Mouse (Mus musculus): ENCODE measurements around the gene Wbp11.

The Wbp11 gene

DNA sequence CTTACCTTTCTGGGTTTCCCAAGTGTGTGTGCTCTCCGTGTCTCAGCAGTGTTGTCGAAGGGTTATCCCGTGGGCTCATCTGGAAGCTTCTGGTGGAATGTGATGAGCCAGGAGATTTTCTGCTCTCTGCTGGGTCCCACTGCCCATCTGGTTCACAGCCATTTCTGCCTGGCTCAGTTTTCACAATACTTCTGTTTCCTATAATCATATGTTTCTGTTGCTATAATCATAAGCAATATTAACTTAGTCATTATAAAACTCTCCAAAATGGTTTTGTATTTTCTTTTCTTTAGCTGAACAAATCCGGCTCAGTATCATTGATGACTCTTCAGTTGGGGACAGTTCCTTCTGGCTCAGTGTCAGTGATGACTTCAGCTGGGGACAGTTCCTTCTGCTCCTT is 7.3 kb upstream of the Wbp11 start, which contains the start of gene Smco3:
Gene Smco3, minus strand, starts transcription at position 101 of the 400 bp plus-strand sequence.
- DNase-seq: no peak

DNA sequence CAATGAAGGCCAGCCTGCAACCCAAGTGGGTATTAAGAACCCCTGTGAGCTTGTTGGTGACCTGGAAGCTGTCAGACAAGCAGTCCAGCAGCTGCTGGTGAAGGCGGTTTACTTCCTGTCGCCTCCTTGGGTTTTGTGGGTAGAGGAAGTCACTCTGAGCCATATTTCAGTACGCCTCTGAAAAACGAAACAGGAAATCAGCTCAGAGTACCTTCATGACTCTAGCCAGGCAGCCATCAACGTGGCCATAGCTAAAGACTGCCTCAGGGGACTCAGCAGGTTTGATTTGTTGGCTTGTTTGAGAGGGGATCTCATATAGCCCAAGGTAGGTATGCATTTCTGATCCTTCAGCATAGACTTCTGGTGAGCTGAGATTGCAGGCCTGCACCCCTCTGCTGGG is 3.7 kb upstream of the Wbp11 start:
- DNase-seq: no peak

DNA sequence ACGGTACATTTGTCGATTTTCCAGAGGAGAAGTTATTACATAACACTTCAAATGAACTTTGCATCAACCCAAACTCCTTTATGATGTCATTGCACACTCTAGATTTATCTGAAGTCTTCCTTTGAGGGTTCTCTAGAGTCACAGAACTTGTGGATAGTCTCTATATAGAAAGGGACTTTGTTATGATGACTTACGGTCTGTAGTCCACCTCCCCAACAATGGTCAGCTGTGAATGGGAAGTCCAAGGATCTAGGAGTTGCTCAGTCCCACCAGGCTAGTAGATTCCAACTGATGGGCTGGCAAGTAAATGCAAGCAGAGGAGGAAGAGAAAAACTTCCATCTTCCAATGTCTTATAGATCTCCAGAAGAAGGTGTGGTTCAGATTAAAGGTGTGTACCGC is 648 bp upstream of the Wbp11 start:
- DNase-seq: no peak

DNA sequence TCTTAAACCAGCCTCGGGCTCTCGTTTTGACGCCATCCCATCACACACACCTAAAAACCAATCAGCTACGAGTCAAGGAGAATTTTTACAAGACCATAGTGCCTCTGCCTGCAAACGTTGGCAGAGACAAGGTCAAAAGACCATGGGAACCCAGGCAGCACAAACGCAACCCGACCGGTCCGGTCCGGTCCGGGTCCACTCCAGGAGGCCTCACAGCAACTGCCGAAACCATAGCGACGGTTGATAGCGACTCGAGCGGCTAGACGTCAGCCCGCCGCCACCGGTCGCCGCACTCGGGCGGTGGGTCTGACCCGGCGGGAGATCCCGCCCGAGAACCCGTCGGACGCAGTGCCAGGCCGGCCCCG is 535 bp downstream of the Wbp11 start, which contains the start of gene BC049715:
Gene BC049715, plus strand, starts transcription at position 111 of the 365 bp plus-strand sequence.
- no peak for DNase-seq

DNA sequence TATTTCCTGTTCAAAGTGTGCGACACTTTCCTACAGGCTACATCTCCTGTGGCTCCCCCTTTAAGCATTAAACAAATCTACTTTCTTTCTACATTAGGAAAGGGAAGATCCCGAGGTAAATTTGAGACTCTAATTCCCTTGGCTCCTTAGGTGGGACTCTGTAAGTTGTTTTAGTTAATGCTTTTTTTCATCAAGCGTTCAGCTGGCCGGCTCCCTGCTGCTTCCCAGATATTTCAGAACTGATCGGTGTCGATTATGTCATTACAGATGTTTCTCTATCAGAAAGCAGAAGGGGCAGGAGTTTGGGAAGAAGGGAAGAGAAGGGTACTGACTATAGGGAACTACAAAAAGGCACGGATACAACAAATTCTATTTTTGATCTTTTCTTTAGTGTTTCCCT is 917 bp downstream of the Wbp11 start:
- no peak for DNase-seq

DNA sequence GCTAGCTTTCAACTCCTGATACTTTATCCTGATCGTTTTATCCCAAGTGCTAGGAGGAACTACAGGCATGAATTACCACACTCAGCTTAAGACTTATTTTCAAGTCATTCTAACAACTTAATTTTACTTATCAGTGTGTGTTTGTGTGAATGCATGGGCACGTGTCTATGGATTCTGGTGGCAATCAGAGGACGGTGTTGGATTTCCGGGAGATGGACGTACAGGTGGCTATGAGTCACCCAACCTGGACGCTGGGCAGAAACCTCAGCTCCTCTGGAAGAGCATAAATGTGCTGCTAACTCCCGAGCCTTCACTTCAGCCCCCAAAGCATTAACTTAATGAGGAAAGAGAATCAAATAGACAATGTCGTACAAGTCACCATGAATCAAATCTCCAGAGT is 3.0 kb downstream of the Wbp11 start:
- DNase-seq: no peak

DNA sequence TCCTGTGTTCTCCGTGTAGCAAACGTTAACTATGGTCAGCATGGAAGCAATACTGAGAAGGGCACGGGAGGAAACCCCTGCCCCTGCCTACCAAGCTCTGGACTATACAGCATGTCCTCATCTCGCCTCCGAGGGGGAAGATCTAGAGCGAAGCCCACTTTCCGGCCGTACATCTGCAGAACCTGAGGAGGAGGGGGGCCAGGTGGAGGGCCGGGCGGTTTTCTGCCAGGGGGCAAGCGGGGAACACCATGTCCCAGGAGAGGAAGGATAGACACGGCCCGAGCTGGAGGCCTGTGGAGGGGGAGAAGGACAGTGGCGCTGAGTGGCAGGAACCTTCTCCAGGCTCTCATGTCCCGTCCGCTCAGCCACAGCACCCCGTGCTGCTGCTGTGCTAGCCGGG is 6.9 kb downstream of the Wbp11 start:
- DNase-seq: no peak

DNA sequence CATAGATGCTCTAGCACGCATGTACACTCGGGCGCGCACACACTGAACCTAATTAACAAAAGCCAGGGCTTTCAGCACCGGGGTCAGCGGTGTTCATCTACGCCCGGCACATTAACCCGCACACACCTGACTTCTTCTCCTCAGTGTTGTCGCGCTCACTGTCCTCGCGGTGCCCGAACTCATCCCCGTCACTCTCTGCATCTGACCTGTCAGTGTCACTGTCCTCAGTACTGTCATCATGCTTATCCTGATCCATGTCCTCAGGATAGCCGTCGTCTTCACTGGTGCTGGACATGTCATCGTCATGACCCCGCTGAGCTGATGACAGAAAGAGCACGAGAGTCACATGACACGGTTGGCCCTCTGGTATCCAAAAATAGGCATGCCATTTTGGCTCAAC is 7.7 kb downstream of the Wbp11 start:
- no peak for DNase-seq

DNA sequence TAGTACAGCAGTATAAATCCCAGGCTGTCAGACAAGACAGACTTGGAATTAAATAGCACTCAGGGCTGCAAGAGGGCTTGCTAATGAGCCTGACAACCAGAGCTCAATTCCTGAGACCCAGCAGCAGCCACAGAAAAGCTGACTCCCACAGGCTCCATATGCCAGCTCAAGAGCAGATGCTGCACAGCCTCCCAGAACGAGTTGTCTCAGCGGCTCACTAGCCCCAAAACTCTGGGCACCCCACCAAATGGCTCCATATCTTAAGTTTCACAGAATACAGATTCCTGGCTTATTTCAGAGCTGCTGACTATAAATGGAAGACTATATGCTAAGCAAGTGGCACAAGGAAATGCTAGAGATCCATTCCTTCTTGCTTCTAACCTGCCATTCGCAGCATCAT is 10.5 kb downstream of the Wbp11 start:
- DNase-seq: no peak

DNA sequence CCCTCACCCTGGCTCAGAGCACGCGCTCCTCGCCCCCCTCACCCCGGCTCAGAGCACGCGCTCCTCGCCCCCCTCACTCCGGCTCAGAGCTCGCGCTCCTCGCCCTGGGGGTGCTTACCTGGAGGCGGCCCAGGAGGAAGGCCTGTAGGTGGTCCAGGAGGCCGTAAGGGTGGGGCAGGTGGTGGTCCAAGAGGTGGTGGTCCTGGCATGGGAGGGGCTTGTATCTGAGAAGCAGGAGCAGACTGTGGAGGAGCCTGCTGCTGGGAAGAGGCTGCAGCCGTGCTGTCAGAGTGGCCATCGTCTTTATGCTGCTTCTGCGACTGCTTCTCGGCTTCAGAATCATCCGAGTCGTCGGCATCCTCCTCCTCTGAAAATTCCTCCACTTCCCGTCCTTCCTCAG is 11.2 kb downstream of the Wbp11 start:
- DNase-seq: no peak

DNA sequence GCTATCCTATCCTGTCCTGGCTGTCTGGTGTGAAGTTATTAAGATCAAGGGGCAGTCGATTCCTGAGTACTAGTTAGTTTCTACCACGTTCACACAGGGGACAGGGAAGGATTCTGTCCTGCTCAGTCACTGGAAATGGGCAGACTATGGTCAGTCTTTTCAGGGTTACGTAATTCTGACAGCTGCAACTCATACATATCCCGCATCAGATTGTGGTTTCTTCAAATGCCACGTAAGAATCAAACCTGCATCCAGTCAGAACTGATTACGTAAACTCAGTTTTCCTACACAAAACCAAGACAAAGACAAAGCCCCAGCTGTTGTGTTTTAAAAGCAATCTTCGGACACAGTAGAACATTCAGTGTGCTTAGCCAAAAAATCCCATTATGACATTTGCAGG is 12.7 kb downstream of the Wbp11 start:
- no peak for DNase-seq

DNA sequence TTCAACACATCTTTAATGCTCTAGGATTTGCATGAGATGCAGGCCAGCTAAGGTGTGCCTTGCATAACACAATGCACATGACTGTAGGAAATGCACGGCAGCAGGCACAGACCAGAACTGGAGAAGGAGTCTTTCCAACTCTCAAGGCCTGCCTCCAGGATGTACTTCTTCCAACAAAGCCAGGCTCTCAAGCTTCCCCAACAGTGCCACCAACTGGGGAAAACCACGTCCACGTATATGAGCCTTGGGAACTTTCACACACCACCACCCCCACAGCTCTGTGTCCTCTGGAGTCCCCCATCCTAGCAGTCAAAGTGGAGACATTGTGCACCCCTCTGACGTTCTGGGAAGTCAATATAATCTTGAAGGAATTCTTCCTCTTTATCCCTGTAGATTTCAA is 14.9 kb downstream of the Wbp11 start:
- no peak for DNase-seq

DNA sequence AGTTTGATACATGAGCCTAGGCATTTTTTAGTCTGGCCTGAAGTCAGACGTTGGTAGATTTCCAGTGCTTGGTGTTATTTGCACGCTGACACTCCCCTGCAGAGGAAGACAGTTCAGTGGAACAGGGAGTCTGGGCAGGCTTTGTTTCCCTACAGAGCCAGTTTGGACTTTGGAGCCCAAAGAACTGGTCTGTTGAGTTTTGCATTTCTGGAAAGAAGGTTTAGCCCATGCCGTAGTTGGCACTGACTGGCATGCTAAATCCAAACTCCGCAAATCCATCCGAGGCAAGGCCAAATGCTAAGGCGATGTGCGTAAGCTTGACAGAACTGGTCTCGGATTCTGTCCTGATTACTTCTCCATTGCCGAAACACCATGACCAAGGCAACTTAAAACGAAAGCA is 16.8 kb downstream of the Wbp11 start:
- no peak for DNase-seq

DNA sequence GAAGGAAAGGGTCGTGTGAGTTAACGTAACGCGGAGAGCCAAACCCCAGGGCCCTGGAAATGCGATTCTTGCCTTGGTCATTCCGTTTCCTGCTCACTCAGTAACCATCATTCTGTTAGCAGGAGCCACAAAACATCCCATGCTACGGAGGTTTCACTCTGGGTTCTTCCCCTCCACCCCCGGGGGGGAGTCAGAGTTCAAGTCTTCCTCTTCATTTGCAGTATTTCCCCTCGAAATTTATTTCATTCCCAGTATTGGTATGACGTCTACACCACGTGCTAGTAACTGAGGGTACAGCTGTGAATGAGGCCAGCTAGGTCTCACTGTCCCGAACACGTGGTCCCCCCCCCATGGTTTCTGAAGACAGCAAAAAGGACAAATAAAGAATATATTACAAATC is 18.4 kb downstream of the Wbp11 start:
- no peak for DNase-seq

DNA sequence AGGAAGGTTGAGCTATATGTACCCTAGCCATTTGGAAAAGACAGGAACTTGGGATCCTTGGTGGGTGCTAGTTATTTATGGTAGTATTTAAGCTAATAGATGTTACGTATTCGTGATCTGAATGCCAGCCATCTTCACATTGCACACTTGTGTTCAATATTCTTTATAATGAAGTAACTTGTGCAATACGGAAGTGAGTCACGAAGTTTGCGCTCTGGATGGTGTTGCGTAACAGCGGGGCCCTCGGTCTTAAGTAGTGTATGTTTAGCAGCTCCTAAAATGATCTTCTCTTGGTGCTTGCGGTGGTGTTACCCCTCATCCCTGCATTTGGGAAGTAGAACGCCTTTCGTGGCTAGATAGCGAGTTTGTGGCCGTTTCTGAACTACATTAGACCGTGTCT is 19.0 kb downstream of the Wbp11 start:
- DNase-seq: no peak

DNA sequence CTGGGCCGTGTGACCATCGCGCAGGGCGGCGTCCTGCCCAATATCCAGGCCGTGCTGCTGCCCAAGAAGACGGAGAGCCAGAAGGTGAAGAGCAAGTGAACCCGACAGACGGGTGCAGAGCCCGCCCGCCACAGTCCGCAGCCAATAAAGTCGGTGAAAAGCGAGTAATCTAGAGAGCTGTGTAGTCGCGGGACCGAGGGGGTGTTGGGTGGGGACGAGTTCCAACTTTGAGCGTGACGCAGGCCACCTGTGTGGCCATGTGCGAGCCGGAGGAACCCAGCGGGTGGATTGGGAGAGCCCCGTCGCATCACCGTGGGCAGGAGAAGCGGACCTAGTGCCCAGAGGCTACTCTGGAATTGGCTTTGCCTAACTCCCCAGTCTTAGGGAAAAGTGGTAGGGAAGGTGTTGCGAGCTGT is 19.4 kb downstream of the Wbp11 start:
- no peak for DNase-seq

DNA sequence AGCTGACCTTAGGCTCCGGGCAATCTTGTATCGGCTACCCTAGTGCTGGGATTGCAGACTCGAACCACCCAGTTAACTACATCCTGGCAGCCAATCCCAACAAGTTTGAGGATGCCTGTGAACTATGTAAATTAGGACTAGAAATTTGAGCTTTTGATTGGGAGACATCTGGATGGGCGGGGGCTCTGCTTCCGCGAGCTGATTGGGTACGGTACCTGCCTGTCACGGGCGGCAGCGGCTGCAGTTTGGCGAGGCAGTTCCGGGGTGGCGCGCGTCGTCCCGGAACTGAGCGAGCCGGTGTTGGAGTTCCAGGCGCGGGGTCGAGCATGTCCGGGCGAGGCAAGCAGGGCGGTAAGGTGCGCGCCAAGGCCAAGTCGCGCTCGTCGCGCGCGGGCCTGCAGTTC is 20.0 kb downstream of the Wbp11 start, which contains the start of gene H2afj:
Gene H2afj, plus strand, starts transcription at position 231 of the 404 bp plus-strand sequence.
- DNase-seq: peak; percentile 97

DNA sequence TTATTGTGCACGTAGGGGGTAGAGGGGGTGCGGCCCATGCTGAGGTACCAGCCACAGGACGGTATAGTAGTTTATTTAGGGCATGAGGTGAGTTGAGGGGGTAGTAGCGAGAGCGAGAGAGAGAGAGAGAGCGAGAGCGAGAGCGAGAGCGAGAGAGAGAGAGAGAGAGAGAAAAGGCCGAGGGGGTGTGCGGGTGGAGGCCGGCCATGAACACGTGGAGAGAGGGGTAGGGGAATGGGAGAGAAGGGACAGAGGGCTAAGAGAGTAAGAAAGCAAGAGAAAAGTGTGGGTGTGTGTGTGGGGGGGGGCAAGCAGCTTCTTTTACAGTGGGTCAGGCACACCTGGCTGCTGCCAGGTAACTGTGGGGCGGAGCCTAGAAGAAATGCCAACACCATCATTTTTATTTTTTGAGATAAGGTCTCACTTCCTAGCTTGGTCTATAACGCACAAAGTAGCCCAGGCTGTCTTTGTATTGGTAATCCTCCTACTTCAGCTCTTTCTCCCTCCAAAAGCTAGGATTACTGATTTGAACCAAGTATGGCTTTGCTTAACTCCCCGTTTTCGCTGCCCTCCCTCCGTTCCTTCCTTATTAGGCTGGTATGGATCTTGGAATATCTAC is 20.5 kb downstream of the Wbp11 start:
- no peak for DNase-seq

DNA sequence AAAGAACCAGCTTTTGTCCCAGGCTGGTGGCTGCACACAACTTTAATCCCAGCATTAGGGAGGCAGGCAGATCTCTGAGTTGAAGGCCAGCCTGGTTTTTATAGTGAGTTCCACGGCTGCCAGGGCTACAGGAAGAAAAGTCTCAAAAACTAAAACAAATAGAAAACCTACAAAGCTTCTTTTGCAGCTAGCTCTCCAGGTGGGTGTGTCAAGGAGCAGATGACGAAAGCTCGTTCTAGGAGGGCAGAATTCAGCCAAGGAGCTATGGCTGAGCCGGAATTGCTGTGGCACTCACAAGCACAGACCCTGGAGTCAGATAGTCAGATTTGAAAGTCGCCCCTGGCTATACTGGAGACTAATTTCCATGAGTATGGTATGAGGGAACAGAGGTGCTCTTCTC is 21.2 kb downstream of the Wbp11 start:
- no peak for DNase-seq

DNA sequence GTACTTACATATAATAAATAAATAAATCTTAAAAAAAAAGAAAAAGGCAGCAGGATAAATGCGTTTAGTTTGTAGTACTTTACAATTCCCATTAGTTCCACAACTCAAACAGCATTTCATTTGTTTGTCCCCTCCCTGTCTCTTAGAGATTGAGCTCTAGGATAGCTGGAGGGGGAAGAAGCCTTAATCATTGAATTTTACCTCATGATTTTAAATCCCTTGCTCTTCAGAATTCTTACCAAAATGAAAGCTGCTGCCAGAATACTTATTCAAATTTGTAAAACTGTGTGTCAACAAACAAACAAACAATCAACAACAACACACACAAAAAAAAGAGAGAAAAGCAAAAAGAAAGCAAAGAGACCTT is 22.6 kb downstream of the Wbp11 start:
- no peak for DNase-seq

DNA sequence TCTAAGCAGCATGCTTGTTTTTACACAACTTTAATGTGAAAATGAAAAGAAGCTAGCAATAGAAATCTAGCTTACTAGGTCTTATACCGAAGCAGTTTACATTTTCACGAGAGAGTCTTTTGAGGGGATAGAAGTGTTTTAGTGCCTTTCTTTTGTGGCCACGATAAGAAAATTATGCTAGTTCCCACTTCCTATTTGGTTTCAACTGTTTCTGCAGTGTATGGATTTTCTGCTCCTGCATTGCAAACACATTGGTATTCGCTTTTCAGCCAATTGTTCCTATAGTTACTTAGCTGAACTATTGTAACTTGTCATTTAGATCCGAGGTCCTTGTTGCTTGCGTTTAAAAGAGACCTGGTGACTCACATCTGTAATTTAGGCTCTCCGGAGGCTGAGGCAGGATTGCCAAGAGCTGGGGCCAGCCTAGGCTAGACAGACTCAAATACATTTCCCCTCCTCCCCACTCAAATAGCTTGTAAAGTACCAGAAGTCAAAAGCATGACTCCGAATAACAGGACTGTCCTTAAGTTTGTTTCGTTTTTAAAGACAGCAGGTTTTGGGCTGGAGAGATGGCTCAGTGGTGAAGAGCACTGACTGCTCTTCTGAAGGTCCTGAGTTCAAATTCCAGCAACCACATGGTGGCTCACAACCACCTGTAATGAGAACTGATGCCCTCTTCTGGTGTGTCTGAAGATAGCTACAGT is 23.2 kb downstream of the Wbp11 start:
- no peak for DNase-seq

DNA sequence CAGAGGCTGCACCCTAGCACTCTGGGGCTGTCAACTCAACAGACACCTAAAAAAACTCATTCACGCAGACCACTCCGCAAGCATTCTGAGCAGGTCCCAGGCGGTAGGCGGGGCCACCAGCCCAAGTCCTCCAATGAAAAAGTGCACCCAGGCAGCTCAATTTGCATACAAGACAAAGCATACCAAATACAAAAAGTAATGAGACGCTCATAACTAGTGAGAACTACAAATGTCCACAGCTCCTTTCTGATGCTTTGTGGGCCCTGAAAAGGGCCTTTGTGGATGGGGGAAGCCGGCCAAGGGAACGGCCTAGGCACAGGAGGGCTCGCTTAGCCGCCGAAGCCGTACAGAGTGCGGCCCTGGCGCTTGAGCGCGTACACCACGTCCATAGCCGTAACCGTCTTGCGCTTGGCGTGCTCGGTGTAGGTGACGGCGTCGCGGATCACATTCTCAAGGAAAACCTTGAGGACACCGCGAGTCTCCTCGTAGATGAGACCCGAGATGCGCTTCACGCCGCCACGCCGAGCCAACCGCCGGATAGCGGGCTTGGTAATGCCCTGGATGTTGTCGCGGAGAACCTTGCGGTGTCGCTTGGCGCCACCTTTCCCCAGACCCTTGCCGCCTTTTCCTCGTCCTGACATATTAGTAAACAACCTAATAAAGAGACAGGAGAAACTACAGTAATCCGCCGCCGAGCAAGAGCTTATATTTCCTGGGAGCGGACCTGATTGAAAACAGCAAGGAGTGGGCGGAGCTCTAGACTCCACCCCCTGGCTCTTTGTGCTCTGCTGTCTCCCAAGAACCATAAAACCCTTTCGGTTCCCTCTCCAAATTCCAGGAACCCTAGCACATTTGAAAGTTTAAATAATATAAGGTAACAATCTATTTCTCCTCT is 24.0 kb downstream of the Wbp11 start, which contains the start of gene Hist4h4:
Gene Hist4h4, minus strand, starts transcription at position 677 of the 895 bp plus-strand sequence.
- DNase-seq: peak; percentile 95

DNA sequence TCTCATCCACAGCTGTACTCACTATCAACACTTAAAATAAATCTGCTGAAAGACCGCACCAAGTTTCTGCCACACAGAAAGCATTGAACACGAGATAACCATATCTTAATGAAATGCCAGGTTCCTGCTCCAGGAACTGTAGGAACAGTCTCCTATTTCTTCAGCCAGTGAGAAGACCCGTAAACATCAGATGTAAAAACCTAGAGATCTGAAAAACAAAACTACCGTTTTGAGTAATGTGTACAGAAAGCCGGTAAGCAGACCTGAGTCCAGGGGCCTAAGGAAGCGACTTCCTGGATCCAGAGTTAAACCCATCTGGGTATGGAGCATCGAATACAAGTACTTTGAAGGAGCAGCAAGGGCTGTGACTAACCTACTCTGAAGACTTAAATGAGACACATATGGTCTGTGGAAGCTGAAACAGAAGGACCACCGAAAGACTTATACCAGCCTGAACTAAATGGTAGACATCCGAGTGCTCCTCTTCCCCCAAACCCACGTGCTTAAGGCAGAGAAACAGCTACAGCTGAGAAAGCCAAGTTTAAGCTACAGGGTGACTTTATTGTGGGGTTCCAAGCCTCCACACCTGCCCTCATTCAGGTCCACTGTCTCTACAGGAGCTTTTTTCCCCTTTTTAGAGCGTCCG is 24.8 kb downstream of the Wbp11 start:
- DNase-seq: no peak

All from retina, postnatal 1 day (tissue).